Comparison of ENCODE assay signal across 8 mouse cellular contexts in the genomic region with DNA sequence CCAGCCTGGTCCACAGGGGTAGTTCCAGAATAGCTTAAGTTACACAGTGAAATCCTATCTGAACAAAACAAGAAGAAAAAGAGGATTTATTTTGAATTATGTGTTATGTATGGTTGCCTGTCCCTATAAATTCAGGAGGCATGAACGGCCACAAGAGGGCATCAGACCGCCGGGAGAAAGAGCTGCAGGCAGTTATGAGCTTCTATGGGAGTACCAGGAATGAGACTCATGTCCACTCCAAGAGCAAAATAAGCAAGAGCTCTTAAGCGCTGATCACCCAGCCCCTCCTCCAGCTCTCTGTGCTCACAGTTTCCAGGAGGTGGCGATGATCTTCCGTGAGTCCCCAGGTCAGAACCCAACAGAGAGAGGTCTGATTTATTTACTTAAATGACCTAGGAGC. TPM values are rescaled to one million over a fixed set of nuclear protein-coding genes. Genes with fewer than 3 reads are reported as not detected.
A peak's percentile ranks its signal among the peaks of the same experiment; 100 is the strongest.
DNase-seq lines count a peak whose midpoint lies in the region; ATAC-seq and TF ChIP-seq lines count a peak whose summit lies in the region.

No protein-coding gene starts in this region.

- no peaks in the 10 kb centered on the region for H3K36me3 ChIP-seq in hindbrain, embryonic 11.5 days (ENCODE audit: control insufficient read depth, insufficient read depth, low read length)
- H3K36me3 ChIP-seq in hindbrain, embryonic 12.5 days: no peaks in the 10 kb centered on the region

- ATAC-seq in hindbrain, embryonic 11.5 days (ENCODE audit: low FRiP score): no peak
- no peak for ATAC-seq in hindbrain, embryonic 12.5 days (ENCODE audit: low FRiP score)
- ATAC-seq in Patski: no peak
- no peak for ATAC-seq in erythroblast, adult 5-6 weeks (replicated peaks; ENCODE audit: low FRiP score, poor library complexity, severe bottlenecking)

- DNase-seq in hindbrain, embryonic 11.5 days (ENCODE audit: low spot score): peak; percentile 77
- DNase-seq in 416B (ENCODE audit: low read depth) (peak; percentile 88), Patski (ENCODE audit: low read depth, low spot score) (no peak)
- peak; percentile 86 for DNase-seq in kidney, postnatal 10 days
- peak; percentile 83 for DNase-seq in naive thymus-derived CD4-positive, alpha-beta T cell, adult 2 months (ENCODE audit: low read depth)

- H3K4me3 ChIP-seq in hindbrain, embryonic 11.5 days (ENCODE audit: low read depth, low read length): no peak overlapping the region
- H3K4me3 ChIP-seq in hindbrain, embryonic 12.5 days: no peak overlapping the region
- H3K4me3 ChIP-seq in cortical plate, adult 2 months (ENCODE audit: insufficient read depth, low read length): no peak overlapping the region

- no peak for TF ChIP-seq POLR2A in cortical plate, adult 2 months (IDR thresholded peaks at IDR 0.05; ENCODE audit: extremely low read depth, insufficient read depth, low read length)

- in situ Hi-C loops in Patski (cut with MboI; ENCODE audit: low pct_unique_long_range_greater_than_20kb): loop anchor here (5.0 kb wide), 1 partner anchor 52 kb away; no protein-coding TSS in a partner anchor

- POLR2A ChIA-PET in Patski (lab: Charles Lee): interaction anchor here (0.7 kb wide), 1 partner anchor 15 kb away, joined by 3 read pairs; no protein-coding TSS in a partner anchor

- H3K9me3 ChIP-seq in hindbrain, embryonic 11.5 days (ENCODE audit: control insufficient read depth, low read length): no peaks in the 10 kb centered on the region
- 0 out of 2 replicates have a peak, but pooled peaks cover 3% of the 10 kb centered on the region for H3K9me3 ChIP-seq in hindbrain, embryonic 12.5 days (replicated peaks)

- CTCF ChIA-PET in Patski (lab: Charles Lee): interaction anchor here (0.8 to 2.0 kb wide), 12 partner anchors 9 to 91 kb away, joined by 3 to 13 read pairs (median 4); partner anchors contain the start of genes Mllt6 and Pcgf2

- no peaks in the 10 kb centered on the region for H3K4me1 ChIP-seq in hindbrain, embryonic 11.5 days (replicated peaks; ENCODE audit: control insufficient read depth, insufficient read depth, low read length)
- no peaks in the 10 kb centered on the region for H3K4me1 ChIP-seq in hindbrain, embryonic 12.5 days
- peaks cover 7% of the 10 kb centered on the region; the same call in 1 of the 2 replicates for H3K4me1 ChIP-seq in cortical plate, adult 2 months (ENCODE audit: control insufficient read depth, insufficient read depth, low read length)

- H3K27ac ChIP-seq in hindbrain, embryonic 11.5 days (ENCODE audit: low read depth, low read length): no peak overlapping the region
- H3K27ac ChIP-seq in hindbrain, embryonic 12.5 days: no peak overlapping the region
- H3K27ac ChIP-seq in cortical plate, adult 2 months (ENCODE audit: insufficient read depth, low read length): no peak overlapping the region

- H3K27me3 ChIP-seq in hindbrain, embryonic 11.5 days (ENCODE audit: control insufficient read depth, insufficient read depth, low read length): no peaks in the 10 kb centered on the region
- no peaks in the 10 kb centered on the region for H3K27me3 ChIP-seq in hindbrain, embryonic 12.5 days
- H3K27me3 ChIP-seq in Patski: peaks cover 5% of the 10 kb centered on the region

- peak; percentile 85 for TF ChIP-seq CTCF in Patski (IDR thresholded peaks at IDR 0.05)
- peak; percentile 64 for TF ChIP-seq CTCF in cortical plate, adult 2 months (IDR thresholded peaks at IDR 0.05; ENCODE audit: extremely low read depth, insufficient read depth, low read length)

- H3K4me2 ChIP-seq in hindbrain, embryonic 11.5 days (replicated peaks; ENCODE audit: low read depth, low read length): no peak overlapping the region
- no peak overlapping the region for H3K4me2 ChIP-seq in hindbrain, embryonic 12.5 days (replicated peaks)

- H3K9ac ChIP-seq in hindbrain, embryonic 11.5 days (ENCODE audit: low read depth, low read length): no peak overlapping the region
- H3K9ac ChIP-seq in hindbrain, embryonic 12.5 days: no peak overlapping the region

- WGBS in hindbrain, embryonic 11.5 days: 4% methylated on average over 6 of the region's 6 CpGs
- WGBS in hindbrain, embryonic 12.5 days: 4% methylated on average over 6 of the region's 6 CpGs

RNA-seq across cellular contexts. Expression of gene Epop, which starts 15.3 kb away (rescaled TPM):
- 5.7 and 9.1 TPM in 2 replicates for polyA plus RNA-seq in hindbrain, embryonic 11.5 days (2014; fragmentation: Nextera tagmentation; extraction: Ambion mirVana)
- polyA plus RNA-seq in hindbrain, embryonic 12.5 days (2016; fragmentation: Nextera tagmentation; extraction: Ambion mirVana): 11.2 and 11.7 TPM in 2 replicates
- 5.3 TPM for polyA plus RNA-seq in Patski (2021)
- polyA plus RNA-seq in cortical plate, adult 2 months (2012; rRNA removed): 89.5 and 95.2 TPM in 2 replicates
- 0.58 TPM in 1 of 2 replicates, not detected in the other for total RNA-seq in erythroblast, adult 5-6 weeks (2015; ENCODE audit: low replicate concordance)
- total RNA-seq in erythroblast, adult 5-6 weeks (2017; ENCODE audit: low replicate concordance): not detected in 2 replicates

RNA-seq across cellular contexts. Expression of gene Mllt6, which starts 18.4 kb away (rescaled TPM):
- polyA plus RNA-seq in hindbrain, embryonic 11.5 days (2014; fragmentation: Nextera tagmentation; extraction: Ambion mirVana): 4.1 and 4.2 TPM in 2 replicates
- polyA plus RNA-seq in hindbrain, embryonic 12.5 days (2016; fragmentation: Nextera tagmentation; extraction: Ambion mirVana): 2.9 and 3.5 TPM in 2 replicates
- polyA plus RNA-seq in Patski (2021): 28.1 TPM
- 78.5 and 83.4 TPM in 2 replicates for polyA plus RNA-seq in cortical plate, adult 2 months (2012; rRNA removed)
- 1.2 and 1.9 TPM in 2 replicates for total RNA-seq in erythroblast, adult 5-6 weeks (2015; ENCODE audit: low replicate concordance)
- total RNA-seq in erythroblast, adult 5-6 weeks (2017; ENCODE audit: low replicate concordance): 1.5 and 3.9 TPM in 2 replicates

RNA-seq across cellular contexts. Expression of gene Cisd3, which starts 40.8 kb away (rescaled TPM):
- polyA plus RNA-seq in hindbrain, embryonic 11.5 days (2014; fragmentation: Nextera tagmentation; extraction: Ambion mirVana): 11.8 and 14.8 TPM in 2 replicates
- polyA plus RNA-seq in hindbrain, embryonic 12.5 days (2016; fragmentation: Nextera tagmentation; extraction: Ambion mirVana): 14.7 and 17.1 TPM in 2 replicates
- 60.3 TPM for polyA plus RNA-seq in Patski (2021)
- 59.9 and 65.5 TPM in 2 replicates for polyA plus RNA-seq in cortical plate, adult 2 months (2012; rRNA removed)
- 2.3 TPM in 1 of 2 replicates, not detected in the other for total RNA-seq in erythroblast, adult 5-6 weeks (2015; ENCODE audit: low replicate concordance)
- 1.7 TPM in 1 of 2 replicates, not detected in the other for total RNA-seq in erythroblast, adult 5-6 weeks (2017; ENCODE audit: low replicate concordance)

RNA-seq across cellular contexts. Expression of gene Pcgf2, which starts 55.5 kb away (rescaled TPM):
- 16.9 and 18.6 TPM in 2 replicates for polyA plus RNA-seq in hindbrain, embryonic 11.5 days (2014; fragmentation: Nextera tagmentation; extraction: Ambion mirVana)
- polyA plus RNA-seq in hindbrain, embryonic 12.5 days (2016; fragmentation: Nextera tagmentation; extraction: Ambion mirVana): 23.3 and 24.7 TPM in 2 replicates
- polyA plus RNA-seq in Patski (2021): 47.3 TPM
- polyA plus RNA-seq in cortical plate, adult 2 months (2012; rRNA removed): 64.1 and 72.2 TPM in 2 replicates
- total RNA-seq in erythroblast, adult 5-6 weeks (2015; ENCODE audit: low replicate concordance): 0.77 TPM in 1 of 2 replicates, not detected in the other
- total RNA-seq in erythroblast, adult 5-6 weeks (2017; ENCODE audit: low replicate concordance): not detected in 2 replicates

RNA-seq across cellular contexts. Expression of gene Psmb3, which starts 58.4 kb away (rescaled TPM):
- polyA plus RNA-seq in hindbrain, embryonic 11.5 days (2014; fragmentation: Nextera tagmentation; extraction: Ambion mirVana): 468 and 507 TPM in 2 replicates
- 375 and 438 TPM in 2 replicates for polyA plus RNA-seq in hindbrain, embryonic 12.5 days (2016; fragmentation: Nextera tagmentation; extraction: Ambion mirVana)
- polyA plus RNA-seq in Patski (2021): 246 TPM
- 249 and 256 TPM in 2 replicates for polyA plus RNA-seq in cortical plate, adult 2 months (2012; rRNA removed)
- 32.4 and 40.3 TPM in 2 replicates for total RNA-seq in erythroblast, adult 5-6 weeks (2015; ENCODE audit: low replicate concordance)
- total RNA-seq in erythroblast, adult 5-6 weeks (2017; ENCODE audit: low replicate concordance): 37.0 and 48.2 TPM in 2 replicates
